Mouse (Mus musculus): ENCODE results near the gene Entpd2.

Entpd2 gene

GRCm38 (mm10) chr2:25395721-25396596 lies at the start of gene Entpd2:
Gene Entpd2, plus strand, starts transcription at chr2:25395874.
- no peak for DNase-seq

- no peak for DNase-seq
These were observed 47.5 kb upstream of the Entpd2 start for GRCm38 (mm10) chr2:25348162-25348561.

GRCm38 (mm10) chr2:25349499-25349898 lies 46.2 kb upstream of the Entpd2 start:
- DNase-seq = no peak

GRCm38 (mm10) chr2:25350701-25351100 lies 45.0 kb upstream of the Entpd2 start:
- DNase-seq = no peak

- DNase-seq = no peak
These were observed 41.5 kb upstream of the Entpd2 start for GRCm38 (mm10) chr2:25354211-25354610.

- no peak for DNase-seq
These were observed 40.1 kb upstream of the Entpd2 start for GRCm38 (mm10) chr2:25355419-25356066.

- peak; percentile 59 to 67 for DNase-seq
These were observed 39.2 kb upstream of the Entpd2 start, which contains the start of gene Dpp7 for GRCm38 (mm10) chr2:25356208-25357079. Gene Dpp7, minus strand, starts transcription at chr2:25356359.

- no peak for DNase-seq
These were observed 35.8 kb upstream of the Entpd2 start for GRCm38 (mm10) chr2:25359848-25360247.

- no peak for DNase-seq
These were observed 32.0 kb upstream of the Entpd2 start for GRCm38 (mm10) chr2:25363478-25364178.

GRCm38 (mm10) chr2:25364313-25364712 lies 31.4 kb upstream of the Entpd2 start:
- no peak for DNase-seq

GRCm38 (mm10) chr2:25364761-25365090 lies 30.9 kb upstream of the Entpd2 start:
- DNase-seq = no peak

- DNase-seq = peak; percentile 54 to 67
These were observed 30.4 kb upstream of the Entpd2 start, which contains the start of gene Uap1l1 for GRCm38 (mm10) chr2:25365091-25365761. Gene Uap1l1, minus strand, starts transcription at chr2:25365682.

- DNase-seq = no peak
These were observed 25.7 kb upstream of the Entpd2 start for GRCm38 (mm10) chr2:25369996-25370395.

GRCm38 (mm10) chr2:25371764-25372643 lies 23.7 kb upstream of the Entpd2 start, which contains the start of gene Sapcd2:
Gene Sapcd2, plus strand, starts transcription at chr2:25372321.
- peak; percentile 73 to 82 for DNase-seq

- DNase-seq = no peak
These were observed 22.9 kb upstream of the Entpd2 start for GRCm38 (mm10) chr2:25372644-25373391.

GRCm38 (mm10) chr2:25373431-25373830 lies 22.2 kb upstream of the Entpd2 start:
- no peak for DNase-seq

GRCm38 (mm10) chr2:25376589-25376988 lies 19.1 kb upstream of the Entpd2 start:
- no peak for DNase-seq

GRCm38 (mm10) chr2:25384492-25384891 lies 11.2 kb upstream of the Entpd2 start:
- no peak for DNase-seq

- DNase-seq = no peak
These were observed 4.4 kb upstream of the Entpd2 start for GRCm38 (mm10) chr2:25391266-25391665.

Measured in thymus, postnatal 36 days (tissue).